Mouse (Mus musculus): ENCODE data around the gene Wdfy3. TPM values are rescaled to one million over a fixed set of nuclear protein-coding genes. Genes with fewer than 3 reads are reported as not detected.

The Wdfy3 gene
- polyA plus RNA-seq, 1 experiment, result 24.5 TPM

DNA sequence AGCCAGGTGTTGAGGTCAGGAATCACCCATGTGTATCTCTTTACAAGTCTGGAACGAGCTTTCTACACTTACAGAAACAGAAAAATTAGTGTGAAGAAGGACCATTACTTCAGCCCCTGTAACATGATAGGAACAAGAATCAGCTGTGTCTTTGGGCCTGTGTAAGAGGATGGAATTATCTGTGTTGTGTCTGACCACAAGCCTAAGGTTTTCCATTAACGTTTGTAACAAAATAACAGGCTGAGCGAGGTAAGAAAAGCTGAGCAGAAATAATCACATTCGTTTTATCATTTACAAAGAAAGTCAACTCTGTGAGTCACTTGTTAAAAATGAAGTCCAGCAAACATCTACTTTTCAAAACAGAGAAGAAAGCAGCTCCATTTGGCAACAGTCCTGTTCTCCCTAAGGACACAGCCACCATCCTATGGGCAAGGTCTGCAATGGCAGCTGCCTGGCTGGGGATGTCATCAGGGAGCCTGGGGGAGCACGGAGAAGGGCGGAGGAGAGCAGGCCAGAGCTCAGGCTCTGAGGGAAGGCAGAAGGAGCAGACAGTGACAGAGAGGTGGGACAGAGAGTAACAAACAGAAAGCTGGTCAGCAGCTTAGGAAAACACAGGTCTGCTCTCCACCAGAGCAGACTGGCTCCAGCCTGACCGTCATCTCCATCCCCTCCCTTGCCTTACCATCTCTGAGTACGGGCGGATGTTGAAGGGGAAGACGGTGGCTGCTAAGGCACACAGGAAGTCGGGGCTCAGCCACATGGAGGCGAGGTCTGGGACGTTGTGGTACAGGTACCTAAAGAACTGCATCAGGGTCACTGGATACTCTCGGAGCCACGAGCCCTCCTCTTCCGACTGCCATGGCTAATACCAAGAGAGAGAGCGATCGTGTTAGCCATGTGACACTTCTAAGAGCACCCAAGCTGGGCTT is 173.7 kb downstream of the Wdfy3 start:
- TF ChIP-seq CTCF (IDR thresholded peaks at IDR 0.05; ENCODE audit: control insufficient read depth, insufficient read depth, insufficient replicate concordance, low read depth, low read length) (no peak), POLR2A (IDR thresholded peaks at IDR 0.05; ENCODE audit: control insufficient read depth, low read depth, low read length) (no peak)
- Histone ChIP-seq H3K4me3 (ENCODE audit: control insufficient read depth, low read depth, low read length) (no peak overlapping the region), H3K27me3 (ENCODE audit: control insufficient read depth, insufficient read depth, low read length) (no peaks in the 10 kb centered on the region)

DNA sequence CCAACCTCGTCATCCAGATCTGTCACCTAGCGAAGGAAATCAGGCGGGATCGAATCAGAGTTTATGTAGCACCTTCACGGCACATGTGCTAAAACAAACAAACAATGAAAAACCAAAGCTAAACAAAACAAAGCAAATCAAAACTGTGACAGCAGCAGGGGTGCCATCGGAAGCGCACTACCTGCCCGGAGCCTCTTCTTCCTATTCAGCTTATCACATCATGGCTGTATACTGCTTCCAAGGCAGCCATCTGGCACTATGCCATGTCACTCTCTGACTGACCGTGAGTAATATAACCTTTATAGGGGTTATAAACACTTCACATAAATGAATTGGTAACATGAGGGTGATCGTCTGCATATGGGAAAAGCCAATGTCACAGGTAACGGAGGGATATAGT is 174.6 kb downstream of the Wdfy3 start:
- Histone ChIP-seq H3K27me3 (ENCODE audit: control insufficient read depth, insufficient read depth, low read length) (no peaks in the 10 kb centered on the region), H3K36me3 (ENCODE audit: control insufficient read depth, insufficient read depth, low read length) (no peaks in the 10 kb centered on the region), H3K4me1 (ENCODE audit: control insufficient read depth, insufficient read depth, low read length) (no peaks in the 10 kb centered on the region), H3K4me3 (ENCODE audit: control insufficient read depth, low read depth, low read length) (no peak overlapping the region), H3K27ac (ENCODE audit: control insufficient read depth, insufficient read depth, low read depth, low read length) (no peak overlapping the region)
- TF ChIP-seq POLR2A (IDR thresholded peaks at IDR 0.05; ENCODE audit: control insufficient read depth, low read depth, low read length), result no peak
- no peak for TF ChIP-seq CTCF (IDR thresholded peaks at IDR 0.05; ENCODE audit: control insufficient read depth, insufficient read depth, insufficient replicate concordance, low read depth, low read length)

More for the DNA sequence above, 173.7 kb downstream of the Wdfy3 start:
- Histone ChIP-seq H3K36me3 (ENCODE audit: control insufficient read depth, insufficient read depth, low read length) (no peaks in the 10 kb centered on the region), H3K27ac (ENCODE audit: control insufficient read depth, insufficient read depth, low read depth, low read length) (no peak overlapping the region), H3K4me1 (ENCODE audit: control insufficient read depth, insufficient read depth, low read length) (no peaks in the 10 kb centered on the region)

DNA sequence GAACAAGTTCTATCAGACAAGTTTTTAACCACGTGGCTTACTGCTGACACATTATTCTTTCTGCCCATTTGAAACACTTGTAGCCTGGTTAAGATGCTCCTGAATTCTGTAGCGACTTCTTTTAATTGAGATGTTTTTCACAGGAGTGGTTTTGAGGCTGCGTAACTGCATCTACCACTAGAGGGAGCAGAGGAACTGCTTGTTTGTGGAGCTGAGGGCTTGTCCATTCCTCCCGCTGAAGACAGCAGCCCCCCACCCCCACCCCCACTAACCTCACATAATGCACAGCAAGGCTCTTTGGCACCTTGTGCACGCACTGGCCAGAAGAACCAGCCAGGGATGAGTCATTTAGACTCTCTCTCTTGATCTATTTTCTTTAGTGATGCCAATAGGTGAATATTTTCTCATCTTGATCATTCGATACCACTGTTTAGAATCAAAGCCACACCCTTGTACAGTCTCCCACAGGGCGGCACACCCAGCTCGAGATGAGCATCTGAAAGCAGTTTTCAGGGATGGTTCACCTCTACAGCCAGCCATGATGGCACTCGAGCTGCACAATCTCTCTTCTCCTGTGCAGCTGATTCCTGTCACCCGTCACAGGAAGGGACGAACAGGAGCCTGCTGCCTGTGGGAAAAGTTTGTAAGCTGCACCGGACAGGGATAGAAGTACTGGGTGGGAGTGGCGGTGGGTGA is 175.8 kb downstream of the Wdfy3 start:
- H3K4me1 ChIP-seq (ENCODE audit: control insufficient read depth, insufficient read depth, low read length), result no peaks in the 10 kb centered on the region
- H3K27me3 ChIP-seq (ENCODE audit: control insufficient read depth, insufficient read depth, low read length), result no peaks in the 10 kb centered on the region
- TF ChIP-seq CTCF (IDR thresholded peaks at IDR 0.05; ENCODE audit: control insufficient read depth, insufficient read depth, insufficient replicate concordance, low read depth, low read length), result peak; percentile 36; the same call in 1 of the 2 replicates
- no peak for TF ChIP-seq POLR2A (IDR thresholded peaks at IDR 0.05; ENCODE audit: control insufficient read depth, low read depth, low read length)
- H3K27ac ChIP-seq (ENCODE audit: control insufficient read depth, insufficient read depth, low read depth, low read length), result no peak overlapping the region
- no peak overlapping the region for H3K4me3 ChIP-seq (ENCODE audit: control insufficient read depth, low read depth, low read length)
- H3K36me3 ChIP-seq (ENCODE audit: control insufficient read depth, insufficient read depth, low read length), result no peaks in the 10 kb centered on the region

DNA sequence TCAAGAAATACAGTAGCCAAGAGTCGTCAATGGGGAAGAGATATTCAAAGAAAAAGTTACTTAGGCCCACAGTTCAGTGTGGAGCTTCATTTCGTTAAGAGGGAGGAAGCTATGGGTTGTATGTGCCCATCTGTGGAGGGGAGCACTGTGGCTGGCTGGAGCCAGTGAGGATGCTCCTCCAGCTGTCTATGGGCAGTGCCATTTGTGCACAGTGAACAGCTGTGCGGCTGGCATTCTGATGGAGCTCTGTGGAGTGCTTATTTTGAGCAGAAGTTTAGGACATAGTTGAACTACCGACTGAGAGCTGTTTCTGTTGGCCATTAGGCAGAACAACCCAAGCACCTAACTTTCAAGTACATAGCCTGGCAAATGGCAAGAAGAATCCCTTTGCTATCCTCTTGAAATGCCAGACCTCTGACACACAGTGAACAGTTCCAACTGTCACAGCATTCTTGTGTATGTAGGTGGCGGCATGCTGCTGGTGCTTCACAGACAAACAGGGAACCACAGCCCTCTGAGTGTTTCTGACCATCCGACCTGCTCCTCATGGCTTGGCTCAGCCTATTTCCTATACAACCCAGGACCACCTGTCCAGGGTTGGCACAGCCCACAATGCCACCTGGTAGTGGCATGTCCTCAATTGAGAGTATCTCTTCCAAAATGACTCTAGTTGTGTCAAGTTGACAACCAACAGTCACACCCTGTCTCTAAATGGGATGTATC is 177.9 kb downstream of the Wdfy3 start:
- TF ChIP-seq CTCF (IDR thresholded peaks at IDR 0.05; ENCODE audit: control insufficient read depth, insufficient read depth, insufficient replicate concordance, low read depth, low read length), result no peak
- Histone ChIP-seq H3K36me3 (ENCODE audit: control insufficient read depth, insufficient read depth, low read length) (no peaks in the 10 kb centered on the region; the same call in 1 of the 2 replicates), H3K27ac (ENCODE audit: control insufficient read depth, insufficient read depth, low read depth, low read length) (no peak overlapping the region), H3K4me1 (ENCODE audit: control insufficient read depth, insufficient read depth, low read length) (no peaks in the 10 kb centered on the region), H3K27me3 (ENCODE audit: control insufficient read depth, insufficient read depth, low read length) (no peaks in the 10 kb centered on the region), H3K4me3 (ENCODE audit: control insufficient read depth, low read depth, low read length) (no peak overlapping the region)

DNA sequence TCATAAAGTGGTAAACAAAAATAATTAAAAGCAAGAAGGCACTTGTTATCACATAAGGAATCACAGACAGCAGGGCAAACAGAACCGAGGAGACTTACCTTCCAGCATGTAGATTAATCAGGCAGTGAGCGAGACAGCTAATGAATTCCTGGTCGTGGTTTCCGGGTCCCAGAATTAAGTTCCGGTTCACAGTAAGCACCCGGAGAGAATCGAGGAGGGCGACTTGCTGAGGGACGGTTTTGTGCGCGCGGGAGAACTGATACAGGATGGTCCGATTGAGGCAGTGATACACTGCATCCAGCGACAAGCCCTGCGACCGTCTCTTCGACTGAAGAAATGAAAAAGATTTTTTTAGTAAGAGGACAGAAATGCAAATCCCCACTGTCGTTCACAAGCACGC is 181.7 kb downstream of the Wdfy3 start:
- Histone ChIP-seq H3K4me1 (ENCODE audit: control insufficient read depth, insufficient read depth, low read length) (no peaks in the 10 kb centered on the region), H3K27ac (ENCODE audit: control insufficient read depth, insufficient read depth, low read depth, low read length) (peak overlapping the region; percentile 61), H3K27me3 (ENCODE audit: control insufficient read depth, insufficient read depth, low read length) (no peaks in the 10 kb centered on the region), H3K36me3 (ENCODE audit: control insufficient read depth, insufficient read depth, low read length) (peaks cover 2% of the 10 kb centered on the region; the same call in 1 of the 2 replicates), H3K4me3 (ENCODE audit: control insufficient read depth, low read depth, low read length) (peak overlapping the region; percentile 60)
- TF ChIP-seq POLR2A (IDR thresholded peaks at IDR 0.05; ENCODE audit: control insufficient read depth, low read depth, low read length) (peak; percentile 63; the same call in 1 of the 2 replicates), CTCF (IDR thresholded peaks at IDR 0.05; ENCODE audit: control insufficient read depth, insufficient read depth, insufficient replicate concordance, low read depth, low read length) (no peak)

DNA sequence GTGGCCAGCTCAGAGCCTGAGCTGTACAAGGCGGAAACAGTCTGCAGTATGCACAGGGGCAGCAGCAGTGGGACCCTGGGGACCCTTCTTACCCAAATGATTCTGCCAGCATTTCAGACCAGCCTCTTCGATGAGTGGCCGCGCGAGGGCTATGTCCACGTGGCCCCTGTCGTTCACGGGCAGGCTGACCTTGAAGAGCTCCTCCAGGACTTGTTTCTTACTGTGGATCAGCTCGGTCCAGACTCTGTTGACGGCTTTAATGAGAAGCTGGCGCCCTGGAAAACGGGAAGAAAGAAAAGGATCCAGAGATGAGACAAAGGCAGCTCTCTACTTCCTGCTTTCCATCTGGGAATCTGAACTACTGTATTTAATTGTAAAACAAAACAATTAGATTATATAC is 184.7 kb downstream of the Wdfy3 start:
- H3K36me3 ChIP-seq (ENCODE audit: control insufficient read depth, insufficient read depth, low read length), result peaks cover 2% of the 10 kb centered on the region; the same call in 1 of the 2 replicates

More for the DNA sequence above, 184.7 kb downstream of the Wdfy3 start:
- TF ChIP-seq POLR2A (IDR thresholded peaks at IDR 0.05; ENCODE audit: control insufficient read depth, low read depth, low read length) (no peak), CTCF (IDR thresholded peaks at IDR 0.05; ENCODE audit: control insufficient read depth, insufficient read depth, insufficient replicate concordance, low read depth, low read length) (no peak)
- H3K4me1 ChIP-seq (ENCODE audit: control insufficient read depth, insufficient read depth, low read length), result no peaks in the 10 kb centered on the region
- H3K27ac ChIP-seq (ENCODE audit: control insufficient read depth, insufficient read depth, low read depth, low read length), result no peak overlapping the region
- H3K27me3 ChIP-seq (ENCODE audit: control insufficient read depth, insufficient read depth, low read length), result no peaks in the 10 kb centered on the region
- H3K4me3 ChIP-seq (ENCODE audit: control insufficient read depth, low read depth, low read length), result no peak overlapping the region

All from testis, adult 2 months (tissue).